Mouse (Mus musculus): ENCODE data around the gene Hist1h2bn. TPM values are rescaled to one million over a fixed set of nuclear protein-coding genes. Genes with fewer than 3 reads are reported as not detected.
"Not testable (repeated sequence)": the region's sequence is repeated elsewhere in the genome, so short reads cannot be mapped to it uniquely, and the experiment has no call there.

Gene Hist1h2bn
- polyA plus RNA-seq, 1 experiment from 2014 or later: 2.0 TPM

- Histone ChIP-seq H3K27ac (peak overlapping the region; percentile 92), H3K9ac (peak overlapping the region; percentile 57), H3K4me2 (peak overlapping the region; percentile 74), H3K4me1 (replicated peaks) (peaks cover 23% of the 10 kb centered on the region), H3K4me3 (peak overlapping the region; percentile 55)
- 2% methylated on average over 17 of the region's 26 CpGs for WGBS
- H3K36me3 ChIP-seq; H3K27me3 ChIP-seq; ATAC-seq (replicated peaks; ENCODE audit: insufficient number of reproducible peaks, insufficient read depth, low FRiP score, low read depth); H3K9me3 ChIP-seq (replicated peaks): not testable (repeated sequence)
Observed at GRCm38 (mm10) chr13:21754294-21755001, 525 bp downstream of the Hist1h2bn start.

DNA sequence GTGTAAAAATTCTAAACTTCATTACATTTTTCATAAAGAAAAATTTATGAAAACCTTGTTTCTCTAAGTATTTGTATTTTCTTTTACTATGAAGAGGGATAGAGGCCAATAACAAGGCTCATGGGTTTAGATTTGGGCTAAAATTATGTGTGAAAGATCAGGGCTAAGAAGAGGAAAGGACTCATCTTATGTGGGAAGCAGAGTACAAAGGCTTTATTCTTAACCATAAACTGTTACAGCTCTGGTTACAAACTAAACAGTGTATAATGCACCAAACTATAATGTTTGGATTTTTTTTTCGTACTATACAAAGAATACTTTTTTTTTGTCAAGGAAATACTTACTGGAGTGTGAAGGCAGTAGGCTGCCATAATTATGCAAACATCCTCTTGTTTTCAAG is 1.8 kb downstream of the Hist1h2bn start:
- Histone ChIP-seq H3K36me3 (no peaks in the 10 kb centered on the region), H3K4me2 (peak overlapping the region; percentile 48), H3K9ac (no peak overlapping the region), H3K9me3 (replicated peaks) (no peaks in the 10 kb centered on the region), H3K4me1 (replicated peaks) (peaks cover 20% of the 10 kb centered on the region), H3K4me3 (0 out of 2 replicates have a peak overlapping the region, but pooled peaks have one; percentile 11), H3K27ac (no peak overlapping the region), H3K27me3 (no peaks in the 10 kb centered on the region)
- ATAC-seq (replicated peaks; ENCODE audit: insufficient number of reproducible peaks, insufficient read depth, low FRiP score, low read depth): no peak
- WGBS: 82% methylated on average over 1 of the region's 1 CpGs

- ATAC-seq (replicated peaks; ENCODE audit: insufficient number of reproducible peaks, insufficient read depth, low FRiP score, low read depth): peak; percentile 72
- Histone ChIP-seq H3K27ac (peak overlapping the region; percentile 89), H3K36me3 (no peaks in the 10 kb centered on the region), H3K27me3 (no peaks in the 10 kb centered on the region), H3K9ac (peak overlapping the region; percentile 72), H3K4me1 (replicated peaks) (peaks cover 26% of the 10 kb centered on the region), H3K4me3 (peak overlapping the region; percentile 64), H3K9me3 (replicated peaks) (no peaks in the 10 kb centered on the region), H3K4me2 (peak overlapping the region; percentile 93)
- WGBS: 6% methylated on average over 33 of the region's 33 CpGs
Observed at GRCm38 (mm10) chr13:21778814-21779766, 25.2 kb downstream of the Hist1h2bn start.

- under 1% methylated on average over 44 of the region's 44 CpGs for WGBS
- H3K27me3 ChIP-seq: no peaks in the 10 kb centered on the region
- H3K4me2 ChIP-seq: peak within 1 kb of the TSS; percentile 93
- peak; percentile 52 for ATAC-seq (replicated peaks; ENCODE audit: insufficient number of reproducible peaks, insufficient read depth, low FRiP score, low read depth)
- H3K9me3 ChIP-seq (replicated peaks): no peaks in the 10 kb centered on the region
- H3K36me3 ChIP-seq: no peaks in the 10 kb centered on the region
- H3K4me1 ChIP-seq (replicated peaks): peaks cover 30% of the 10 kb centered on the region
- peak within 1 kb of the TSS; percentile 89 for H3K27ac ChIP-seq
- peak within 1 kb of the TSS; percentile 64 for H3K4me3 ChIP-seq
- peak within 1 kb of the TSS; percentile 72 for H3K9ac ChIP-seq
Observed at GRCm38 (mm10) chr13:21779767-21780731, 26.1 kb downstream of the Hist1h2bn start, which contains the start of gene Hist1h1b. Gene Hist1h1b (minus strand): TSS chr13:21780625.

- Histone ChIP-seq H3K4me2 (peak overlapping the region; percentile 93), H3K27ac (peak overlapping the region; percentile 89; the same call in 1 of the 2 replicates), H3K4me3 (peak overlapping the region; percentile 64; the same call in 1 of the 2 replicates), H3K36me3 (no peaks in the 10 kb centered on the region), H3K9me3 (replicated peaks) (no peaks in the 10 kb centered on the region), H3K4me1 (replicated peaks) (peaks cover 35% of the 10 kb centered on the region), H3K9ac (0 out of 2 replicates have a peak overlapping the region, but pooled peaks have one; percentile 72), H3K27me3 (no peaks in the 10 kb centered on the region)
- 46% methylated on average over 6 of the region's 6 CpGs for WGBS
- ATAC-seq (replicated peaks; ENCODE audit: insufficient number of reproducible peaks, insufficient read depth, low FRiP score, low read depth): no peak
Observed at GRCm38 (mm10) chr13:21781021-21781555, 27.2 kb downstream of the Hist1h2bn start.

GRCm38 (mm10) chr13:21781639-21782038 is 27.7 kb downstream of the Hist1h2bn start:
- no peak overlapping the region for H3K4me2 ChIP-seq
- no peaks in the 10 kb centered on the region for H3K9me3 ChIP-seq (replicated peaks)
- no peak overlapping the region for H3K4me3 ChIP-seq
- whole genome bisulfite sequencing: 95% methylated on average over 1 of the region's 1 CpGs
- H3K36me3 ChIP-seq: no peaks in the 10 kb centered on the region
- H3K27ac ChIP-seq: no peak overlapping the region
- peaks cover 37% of the 10 kb centered on the region for H3K4me1 ChIP-seq (replicated peaks)
- no peaks in the 10 kb centered on the region for H3K27me3 ChIP-seq
- ATAC-seq (replicated peaks; ENCODE audit: insufficient number of reproducible peaks, insufficient read depth, low FRiP score, low read depth): no peak
- H3K9ac ChIP-seq: no peak overlapping the region

DNA sequence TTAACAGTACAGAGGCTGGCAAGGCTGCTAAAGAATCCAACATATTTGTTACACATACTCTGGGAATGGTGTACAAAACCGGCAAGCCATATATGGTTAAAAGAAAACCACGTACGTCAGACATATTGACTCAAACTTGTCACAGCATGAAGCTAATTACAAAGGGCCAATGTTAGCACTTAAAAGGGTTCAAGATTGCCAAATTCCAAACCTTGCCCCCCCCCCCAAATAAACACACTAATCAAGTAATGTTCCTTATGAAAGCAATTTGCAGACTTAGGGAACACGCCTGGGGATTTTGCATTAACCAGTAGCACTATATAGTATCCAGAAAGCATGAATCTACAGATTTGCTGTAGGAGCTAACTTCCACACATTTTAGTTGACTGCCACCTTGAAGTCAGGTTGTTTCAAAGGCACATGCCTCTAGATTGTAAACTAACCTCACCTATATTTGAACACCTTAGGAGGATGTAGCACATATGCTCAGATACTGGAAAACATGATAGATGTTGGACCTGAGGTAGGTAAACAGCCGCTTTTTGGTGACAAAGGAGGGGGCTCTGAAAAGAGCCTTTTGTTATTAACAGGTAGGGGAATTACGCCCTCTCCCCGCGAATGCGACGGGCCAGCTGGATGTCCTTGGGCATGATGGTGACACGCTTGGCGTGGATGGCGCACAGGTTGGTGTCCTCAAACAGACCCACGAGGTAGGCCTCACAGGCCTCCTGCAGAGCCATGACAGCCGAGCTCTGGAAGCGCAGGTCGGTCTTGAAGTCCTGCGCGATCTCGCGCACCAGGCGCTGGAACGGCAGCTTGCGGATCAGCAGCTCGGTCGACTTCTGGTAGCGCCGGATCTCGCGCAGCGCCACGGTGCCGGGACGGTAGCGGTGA is 28.7 kb downstream of the Hist1h2bn start:
- H3K27me3 ChIP-seq; H3K36me3 ChIP-seq; ATAC-seq (replicated peaks; ENCODE audit: insufficient number of reproducible peaks, insufficient read depth, low FRiP score, low read depth); H3K9me3 ChIP-seq (replicated peaks): not testable (repeated sequence)
- WGBS: 1% methylated on average over 14 of the region's 35 CpGs
- H3K27ac ChIP-seq: peak overlapping the region; percentile 73
- peak overlapping the region; percentile 62 for H3K9ac ChIP-seq
- peaks cover 37% of the 10 kb centered on the region for H3K4me1 ChIP-seq (replicated peaks)
- H3K4me2 ChIP-seq: peak overlapping the region; percentile 76
- H3K4me3 ChIP-seq: peak overlapping the region; percentile 51

DNA sequence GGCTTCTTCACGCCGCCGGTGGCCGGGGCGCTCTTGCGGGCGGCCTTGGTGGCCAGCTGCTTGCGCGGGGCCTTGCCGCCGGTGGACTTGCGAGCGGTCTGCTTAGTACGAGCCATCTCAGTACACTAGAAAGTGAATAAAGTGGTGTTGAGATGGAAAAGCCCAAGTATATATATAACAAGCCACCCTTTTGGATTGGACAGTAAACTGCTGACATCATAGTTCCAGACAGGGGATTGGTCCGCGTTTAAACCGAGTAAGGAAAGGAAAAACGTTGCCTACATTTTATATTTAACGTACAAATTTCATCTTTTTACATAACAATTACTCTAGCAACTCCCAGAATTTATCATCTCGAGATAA is 29.3 kb downstream of the Hist1h2bn start, which contains the start of gene Hist1h3i:
Gene Hist1h3i, minus strand, starts transcription at position 116 of the 363 bp plus-strand sequence.
- no peaks in the 10 kb centered on the region for H3K9me3 ChIP-seq (replicated peaks)
- H3K27me3 ChIP-seq: no peaks in the 10 kb centered on the region
- WGBS: 0% methylated on average over 15 of the region's 20 CpGs
- no peaks in the 10 kb centered on the region for H3K36me3 ChIP-seq
- peak within 1 kb of the TSS; percentile 51 for H3K4me3 ChIP-seq
- peak; percentile 68; the same call in 1 of the 2 replicates for ATAC-seq (replicated peaks; ENCODE audit: insufficient number of reproducible peaks, insufficient read depth, low FRiP score, low read depth)
- H3K9ac ChIP-seq: peak within 1 kb of the TSS; percentile 62
- peaks cover 42% of the 10 kb centered on the region for H3K4me1 ChIP-seq (replicated peaks)
- peak within 1 kb of the TSS; percentile 73 for H3K27ac ChIP-seq
- peak within 1 kb of the TSS; percentile 76 for H3K4me2 ChIP-seq

DNA sequence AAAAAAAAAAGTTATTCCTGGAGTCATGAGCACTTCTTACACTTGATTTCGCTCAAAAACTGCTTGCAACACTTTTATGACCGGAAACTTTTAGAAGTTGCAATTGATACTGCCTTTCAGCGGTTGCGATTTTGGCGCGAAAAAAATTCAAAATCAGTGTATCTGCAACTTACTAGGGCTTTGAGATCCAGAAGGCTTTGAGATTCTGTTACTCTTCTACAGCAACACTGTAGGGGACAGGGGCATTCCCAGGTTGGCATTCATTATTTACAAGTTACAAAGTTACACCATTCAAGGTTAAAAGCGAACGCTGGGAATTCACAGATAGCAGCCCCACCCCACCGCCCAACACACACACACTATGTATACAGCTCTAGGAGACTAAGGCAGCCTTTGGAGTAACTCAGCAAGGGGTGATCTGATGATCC is 29.8 kb downstream of the Hist1h2bn start:
- no peak for ATAC-seq (replicated peaks; ENCODE audit: insufficient number of reproducible peaks, insufficient read depth, low FRiP score, low read depth)
- H3K4me1 ChIP-seq (replicated peaks): peaks cover 45% of the 10 kb centered on the region
- WGBS: 4% methylated on average over 9 of the region's 9 CpGs
- peak overlapping the region; percentile 51 for H3K4me3 ChIP-seq
- no peaks in the 10 kb centered on the region for H3K36me3 ChIP-seq
- H3K27me3 ChIP-seq: no peaks in the 10 kb centered on the region
- peak overlapping the region; percentile 28 for H3K9ac ChIP-seq
- peak overlapping the region; percentile 76 for H3K4me2 ChIP-seq
- H3K27ac ChIP-seq: peak overlapping the region; percentile 73
- H3K9me3 ChIP-seq (replicated peaks): no peaks in the 10 kb centered on the region

All from heart, embryonic 15.5 days (tissue).